Mouse (Mus musculus) midbrain, embryonic 14.5 days (tissue): ENCODE data around the gene Pappa. TPM values are rescaled to one million over a fixed set of nuclear protein-coding genes. Genes with fewer than 3 reads are reported as not detected.

ENCODE experiments used
- ATAC-seq: fragments of 200-750 bp; cut with Nextera tagmentation; 2 replicates; pipeline ENCODE4 v1.8.0; 2017; ENCODE audit warnings: moderate number of reproducible peaks, moderate library complexity; ENCODE audit not compliant: low FRiP score, low TSS enrichment
- DNase-seq: peaks from one replicate; pipeline ENCODE4 v3.0.0-alpha.2; 2015
- H3K27ac ChIP-seq: fragments of 300-500 bp; sonication (generic); replicated peaks from 2 replicates; pipeline ENCODE4 v1.5.1; 2014; ENCODE audit warnings: mild to moderate bottlenecking, low read depth, low read length, moderate library complexity
- H3K27me3 ChIP-seq: fragments of 300-500 bp; sonication (generic); 2 replicates; pipeline ENCODE4 v1.6.1; 2014; ENCODE audit warnings: low read length, control low read depth, mixed read lengths; ENCODE audit not compliant: control insufficient read depth, insufficient read depth
- H3K36me3 ChIP-seq: fragments of 300-500 bp; sonication (generic); 2 replicates; pipeline ENCODE4 v1.6.1; 2014; ENCODE audit warnings: low read length, control low read depth; ENCODE audit not compliant: control insufficient read depth, insufficient read depth
- H3K4me1 ChIP-seq: fragments of 300-500 bp; sonication (generic); 2 replicates; pipeline ENCODE4 v1.6.1; 2014; ENCODE audit warnings: mild to moderate bottlenecking, antibody characterized with exemption, low read length, control low read depth; ENCODE audit not compliant: control insufficient read depth, insufficient read depth
- H3K4me2 ChIP-seq: fragments of 300-500 bp; sonication (generic); 2 replicates; pipeline ENCODE4 v1.6.1; 2014; ENCODE audit warnings: mild to moderate bottlenecking, low read length, moderate library complexity
- H3K4me3 ChIP-seq: fragments of 300-500 bp; sonication (generic); replicated peaks from 2 replicates; pipeline ENCODE4 v1.5.1; 2014; ENCODE audit warnings: low read depth, low read length
- H3K9ac ChIP-seq: fragments of 300-500 bp; sonication (generic); replicated peaks from 2 replicates; pipeline ENCODE4 v1.6.1; 2014; ENCODE audit warnings: mild to moderate bottlenecking, low read length, moderate library complexity
- H3K9me3 ChIP-seq: fragments of 300-500 bp; sonication (generic); 2 replicates; pipeline ENCODE4 v1.6.1; 2016; ENCODE audit warnings: low read length, control low read depth, mixed read lengths; ENCODE audit not compliant: control insufficient read depth
- WGBS: fragments of 180-500 bp; shearing (Covaris S2); extraction: QIAGEN DNeasy Blood & Tissue Kit; methylation state at CpG from one replicate; pipeline ENCODE4 v1.1.7; 2014; 5-methylcytosine and 5-hydroxymethylcytosine counted together
- polyA plus RNA-seq: library from polyadenylated mRNA; unstranded; fragments of >200 nt; fragmentation: Nextera tagmentation; extraction: Ambion mirVana; gene quantifications from 2 replicates; pipeline ENCODE4 v1.2.1, GENCODE M21; 2014

Pappa gene
- polyA plus RNA-seq, 1 experiment from 2014 or later, result 1.2 TPM

- Histone ChIP-seq H3K4me1 (peaks cover 23% of the 10 kb centered on the region), H3K9ac (peak overlapping the region; percentile 48), H3K27me3 (peaks cover 7% of the 10 kb centered on the region; the same call in 1 of the 2 replicates), H3K9me3 (no peaks in the 10 kb centered on the region), H3K4me3 (peak overlapping the region; percentile 49), H3K4me2 (peak overlapping the region; percentile 90), H3K27ac (no peak overlapping the region), H3K36me3 (no peaks in the 10 kb centered on the region)
- under 1% methylated on average over 30 of the region's 30 CpGs for WGBS
- DNase-seq, result peak; percentile 75
- peak; percentile 26; the same call in 1 of the 2 replicates for ATAC-seq
Observed at GRCm38 (mm10) chr4:65125341-65126332, 1.7 kb downstream of the Pappa start.

- Histone ChIP-seq H3K9ac (peak overlapping the region; percentile 48), H3K36me3 (no peaks in the 10 kb centered on the region), H3K27me3 (peaks cover 7% of the 10 kb centered on the region; the same call in 1 of the 2 replicates), H3K9me3 (no peaks in the 10 kb centered on the region), H3K27ac (no peak overlapping the region), H3K4me3 (peak overlapping the region; percentile 49), H3K4me1 (peaks cover 23% of the 10 kb centered on the region), H3K4me2 (peak overlapping the region; percentile 90)
- DNase-seq (peak; percentile 89), ATAC-seq (no peak)
- 6% methylated on average over 23 of the region's 23 CpGs for WGBS
Observed at GRCm38 (mm10) chr4:65126451-65127290, 2.7 kb downstream of the Pappa start.

GRCm38 (mm10) chr4:65127291-65127590 lies 3.3 kb downstream of the Pappa start:
- H3K4me2 ChIP-seq, result peak overlapping the region; percentile 90
- 15% methylated on average over 6 of the region's 6 CpGs for WGBS
- ATAC-seq, result no peak

GRCm38 (mm10) chr4:65132657-65133056 lies 8.7 kb downstream of the Pappa start:
- no peaks in the 10 kb centered on the region for H3K4me1 ChIP-seq
- no peaks in the 10 kb centered on the region for H3K9me3 ChIP-seq
- H3K36me3 ChIP-seq, result no peaks in the 10 kb centered on the region
- ATAC-seq (no peak), DNase-seq (no peak)
- H3K4me3 ChIP-seq, result no peak overlapping the region
- H3K9ac ChIP-seq, result no peak overlapping the region
- no peaks in the 10 kb centered on the region for H3K27me3 ChIP-seq
- no peak overlapping the region for H3K4me2 ChIP-seq
- WGBS, result 80% methylated on average over 3 of the region's 3 CpGs
- H3K27ac ChIP-seq, result no peak overlapping the region

More at GRCm38 (mm10) chr4:65127291-65127590, 3.3 kb downstream of the Pappa start:
- no peaks in the 10 kb centered on the region for H3K9me3 ChIP-seq
- peak overlapping the region; percentile 49; the same call in 1 of the 2 replicates for H3K4me3 ChIP-seq
- H3K4me1 ChIP-seq, result peaks cover 23% of the 10 kb centered on the region
- no peaks in the 10 kb centered on the region for H3K36me3 ChIP-seq
- H3K9ac ChIP-seq, result peak overlapping the region; percentile 48; the same call in 1 of the 2 replicates
- H3K27me3 ChIP-seq, result peaks cover 7% of the 10 kb centered on the region; the same call in 1 of the 2 replicates
- peak; percentile 50 for DNase-seq
- H3K27ac ChIP-seq, result no peak overlapping the region

- H3K9me3 ChIP-seq, result no peaks in the 10 kb centered on the region
- no peak overlapping the region for H3K4me3 ChIP-seq
- WGBS, result 91% methylated on average over 5 of the region's 5 CpGs
- H3K4me1 ChIP-seq, result no peaks in the 10 kb centered on the region
- H3K36me3 ChIP-seq, result no peaks in the 10 kb centered on the region
- ATAC-seq (no peak), DNase-seq (no peak)
- H3K27ac ChIP-seq, result no peak overlapping the region
- H3K27me3 ChIP-seq, result no peaks in the 10 kb centered on the region
- no peak overlapping the region for H3K4me2 ChIP-seq
- H3K9ac ChIP-seq, result no peak overlapping the region
Observed at GRCm38 (mm10) chr4:65134358-65134757, 10.4 kb downstream of the Pappa start.

GRCm38 (mm10) chr4:65135109-65135508 lies 11.1 kb downstream of the Pappa start:
- WGBS, result 75% methylated on average over 5 of the region's 5 CpGs
- ATAC-seq (no peak), DNase-seq (no peak)
- Histone ChIP-seq H3K4me2 (no peak overlapping the region), H3K9me3 (no peaks in the 10 kb centered on the region), H3K4me1 (no peaks in the 10 kb centered on the region), H3K27ac (no peak overlapping the region), H3K4me3 (no peak overlapping the region), H3K9ac (no peak overlapping the region), H3K36me3 (no peaks in the 10 kb centered on the region), H3K27me3 (no peaks in the 10 kb centered on the region)

GRCm38 (mm10) chr4:65136541-65136940 lies 12.6 kb downstream of the Pappa start:
- H3K36me3 ChIP-seq, result no peaks in the 10 kb centered on the region
- no peak overlapping the region for H3K9ac ChIP-seq
- H3K4me2 ChIP-seq, result no peak overlapping the region
- H3K27me3 ChIP-seq, result no peaks in the 10 kb centered on the region
- 89% methylated on average over 3 of the region's 3 CpGs for WGBS
- H3K4me3 ChIP-seq, result no peak overlapping the region
- ATAC-seq (no peak), DNase-seq (no peak)
- H3K4me1 ChIP-seq, result no peaks in the 10 kb centered on the region
- no peaks in the 10 kb centered on the region for H3K9me3 ChIP-seq
- H3K27ac ChIP-seq, result no peak overlapping the region

GRCm38 (mm10) chr4:65146936-65147335 lies 23.0 kb downstream of the Pappa start:
- 87% methylated on average over 1 of the region's 1 CpGs for WGBS
- no peak for ATAC-seq
- H3K9ac ChIP-seq, result no peak overlapping the region
- no peak overlapping the region for H3K4me3 ChIP-seq
- no peaks in the 10 kb centered on the region for H3K36me3 ChIP-seq
- H3K9me3 ChIP-seq, result no peaks in the 10 kb centered on the region
- H3K4me2 ChIP-seq, result no peak overlapping the region
- no peaks in the 10 kb centered on the region for H3K27me3 ChIP-seq
- H3K27ac ChIP-seq, result no peak overlapping the region
- no peaks in the 10 kb centered on the region for H3K4me1 ChIP-seq
- DNase-seq, result no peak
